Mouse (Mus musculus) cerebellum, postnatal 36 days (tissue): ENCODE results near the gene Tfeb.

Source experiments
- DNase-seq, 2 experiments: peaks; one replicate each; pipeline ENCODE4 v3.0.0; 2021 to 2022; ENCODE audit warnings: mixed read lengths in 2 of 2

Gene Tfeb

DNA sequence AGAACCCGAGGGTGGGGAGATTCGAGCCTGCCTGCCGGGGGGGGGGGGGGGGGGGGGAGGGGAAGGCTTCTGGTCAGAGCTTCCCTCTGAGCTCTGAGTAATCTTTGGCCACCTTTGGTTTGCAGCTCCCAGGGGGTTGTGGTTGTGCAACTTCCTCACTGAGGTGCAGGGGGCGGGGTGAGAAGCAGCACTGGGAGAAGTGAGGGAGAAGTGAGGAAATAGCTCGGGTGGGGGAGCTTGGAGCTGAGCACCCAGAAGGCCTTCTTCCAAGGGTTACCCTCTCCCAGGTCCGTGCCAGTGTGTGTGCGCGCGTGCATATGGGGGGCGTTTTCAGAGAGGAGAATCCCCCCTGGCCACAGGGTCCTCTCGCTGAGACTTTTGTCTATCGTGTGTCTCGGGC is 17.4 kb downstream of the Tfeb start:
- no peak for DNase-seq

DNA sequence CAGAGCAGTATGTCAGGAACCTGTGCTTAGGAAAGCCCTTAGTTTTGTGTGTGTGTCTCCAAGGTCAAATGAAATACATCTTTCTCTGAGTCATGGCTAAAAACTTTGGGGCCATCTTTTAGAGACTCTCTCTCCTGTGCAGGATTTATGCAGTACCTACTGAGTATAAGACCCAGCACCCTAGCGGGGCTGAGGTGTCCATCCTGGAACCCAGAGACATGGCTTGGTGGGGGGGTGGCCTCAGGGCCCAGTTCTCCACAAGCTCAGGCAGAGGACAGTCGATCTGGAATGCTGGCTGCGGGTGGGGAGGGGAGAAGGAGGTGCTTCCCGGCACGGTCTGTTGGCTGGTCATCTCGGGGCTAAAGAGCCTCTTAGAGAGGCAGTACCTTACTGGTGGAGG is 19.5 kb downstream of the Tfeb start:
- no peak for DNase-seq

DNA sequence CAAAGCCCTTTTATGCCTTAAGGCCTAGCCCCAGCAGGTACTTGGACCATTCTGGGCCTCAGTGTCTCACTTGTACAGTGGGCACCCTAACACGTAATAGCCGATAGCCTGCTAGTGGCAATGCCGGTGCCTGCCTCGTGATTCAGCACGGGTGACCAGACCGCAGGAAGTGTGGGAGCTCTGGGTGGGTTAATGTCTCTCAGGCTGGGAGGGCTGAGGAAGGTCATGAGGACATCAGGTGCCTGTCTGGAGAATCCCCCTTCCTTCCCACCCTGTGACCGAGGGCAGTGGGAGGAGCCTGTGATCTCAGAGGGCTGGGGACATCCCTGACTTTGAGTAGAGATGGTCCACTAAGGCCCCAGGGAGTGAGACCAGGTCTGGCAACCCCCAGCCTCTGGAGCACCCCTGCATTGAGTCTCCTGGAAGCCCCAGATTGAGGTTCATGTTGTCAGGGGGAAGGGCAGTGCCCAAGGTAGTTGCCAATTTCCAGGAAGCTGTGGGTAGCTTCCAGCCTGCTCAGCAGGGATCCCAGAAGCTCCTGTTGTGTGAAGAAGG is 20.3 kb downstream of the Tfeb start:
- no peak for DNase-seq

DNA sequence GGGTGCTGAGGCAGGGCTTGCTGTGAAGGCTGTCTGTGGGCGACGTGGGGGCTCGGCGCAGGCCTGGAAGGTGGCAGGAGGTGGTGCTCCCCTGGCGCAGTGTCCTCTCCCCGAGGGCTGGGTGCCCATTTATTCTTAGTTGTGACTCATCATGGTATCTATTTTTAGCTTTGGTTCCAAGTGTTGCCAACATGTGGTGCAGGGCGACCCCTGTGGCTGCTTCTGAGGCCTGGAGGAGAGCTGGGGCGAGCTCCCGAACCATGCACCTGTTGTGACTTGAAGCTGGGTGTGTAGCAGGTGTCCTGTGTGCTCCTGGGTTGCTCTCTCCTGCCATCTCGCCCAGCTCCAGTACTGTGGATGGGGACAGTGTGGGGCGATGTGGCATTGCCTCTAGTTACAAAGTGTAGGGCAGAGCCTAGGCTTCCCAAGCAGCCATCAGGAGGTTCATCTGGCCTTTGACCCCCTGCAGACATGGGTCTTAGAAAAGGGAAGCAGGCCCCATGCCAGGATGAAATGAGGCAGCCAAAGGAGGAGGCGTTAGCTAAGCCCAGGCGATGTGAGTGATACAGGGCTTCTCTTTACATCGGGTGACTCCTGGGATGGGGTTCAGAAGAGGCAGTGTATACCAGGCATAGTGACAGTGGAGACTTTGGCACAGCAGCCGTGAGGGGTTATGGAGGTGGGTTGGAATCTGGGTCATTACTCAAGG is 23.0 kb downstream of the Tfeb start:
- DNase-seq = peak; percentile 51 to 53

DNA sequence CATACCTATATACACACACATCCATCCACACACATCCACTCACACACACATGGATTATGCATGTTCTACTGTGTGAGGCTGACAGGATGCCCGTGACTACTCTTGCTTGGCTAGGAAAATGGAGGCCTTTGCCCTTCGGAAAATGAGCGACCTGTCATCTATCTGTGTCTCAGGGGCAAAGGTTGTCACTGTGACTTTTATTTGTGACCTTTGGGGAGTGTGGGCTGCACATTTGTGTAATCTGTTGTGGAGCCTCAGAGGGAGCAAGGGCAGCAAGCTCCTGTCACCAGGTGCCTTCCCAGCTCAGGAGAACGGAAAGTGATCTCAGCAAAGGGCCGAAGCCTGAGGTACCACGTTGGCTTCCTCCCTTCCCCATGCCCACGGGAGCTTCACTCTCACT is 25.2 kb downstream of the Tfeb start:
- DNase-seq = no peak

DNA sequence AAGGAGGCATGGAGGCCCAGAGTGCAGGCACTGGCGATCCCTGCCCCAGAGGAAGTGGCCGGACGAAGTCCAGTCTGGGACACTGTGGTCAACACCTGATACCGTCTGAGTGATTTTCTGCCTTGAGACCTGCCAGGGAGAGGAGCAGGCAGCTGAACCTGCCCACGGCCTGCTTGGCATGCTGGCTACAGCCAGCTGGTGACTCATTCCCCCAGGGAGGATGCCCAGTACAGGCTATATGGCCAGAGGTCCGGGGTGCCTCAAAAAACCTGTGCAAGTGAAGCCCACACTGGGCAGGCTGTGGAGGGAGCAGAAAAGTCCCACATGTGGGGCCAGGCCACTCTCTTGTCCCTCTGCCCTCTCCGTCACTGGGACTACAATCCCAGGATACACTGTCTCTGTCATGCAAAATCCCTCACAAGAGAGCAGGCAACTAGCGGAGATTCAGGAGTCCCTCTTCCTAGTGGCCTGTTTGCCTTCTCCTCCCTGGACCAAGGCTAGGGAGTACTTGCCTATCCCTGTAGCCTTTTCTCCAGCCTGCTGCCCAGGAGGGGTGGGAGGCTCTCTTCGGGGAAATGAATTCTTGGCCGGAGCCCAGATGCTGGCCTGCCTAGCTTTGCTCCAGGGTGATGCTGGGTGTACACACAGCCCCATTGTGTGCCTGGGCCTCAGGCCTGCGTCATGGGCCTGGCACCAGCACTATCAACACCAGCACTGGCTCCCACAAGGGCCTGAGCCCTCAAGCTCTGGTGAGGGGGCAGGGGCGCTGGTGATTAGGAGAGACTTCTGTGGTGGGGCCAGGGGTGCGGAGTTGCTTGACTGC is 25.9 kb downstream of the Tfeb start:
- DNase-seq = peak; percentile 56 to 60

DNA sequence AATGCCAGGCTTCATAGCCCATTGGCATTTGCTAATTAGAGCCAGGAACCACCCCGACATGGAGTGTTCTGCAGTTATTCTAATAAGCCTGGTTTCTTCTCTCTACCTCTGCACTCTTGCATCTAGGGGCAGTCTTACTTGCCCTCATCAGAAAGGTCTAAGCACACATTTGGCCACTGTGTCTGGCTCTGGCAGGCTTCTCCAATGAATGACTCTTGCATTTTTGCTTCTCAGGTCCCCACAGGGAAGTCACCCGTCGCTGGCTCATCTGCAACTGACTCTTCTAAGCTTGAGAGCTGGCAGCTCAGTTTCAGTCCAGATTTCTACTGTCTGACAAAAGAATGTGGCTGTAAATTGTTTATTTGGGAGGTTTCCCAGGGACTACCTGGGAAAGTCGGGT is 29.2 kb downstream of the Tfeb start:
- no peak for DNase-seq

DNA sequence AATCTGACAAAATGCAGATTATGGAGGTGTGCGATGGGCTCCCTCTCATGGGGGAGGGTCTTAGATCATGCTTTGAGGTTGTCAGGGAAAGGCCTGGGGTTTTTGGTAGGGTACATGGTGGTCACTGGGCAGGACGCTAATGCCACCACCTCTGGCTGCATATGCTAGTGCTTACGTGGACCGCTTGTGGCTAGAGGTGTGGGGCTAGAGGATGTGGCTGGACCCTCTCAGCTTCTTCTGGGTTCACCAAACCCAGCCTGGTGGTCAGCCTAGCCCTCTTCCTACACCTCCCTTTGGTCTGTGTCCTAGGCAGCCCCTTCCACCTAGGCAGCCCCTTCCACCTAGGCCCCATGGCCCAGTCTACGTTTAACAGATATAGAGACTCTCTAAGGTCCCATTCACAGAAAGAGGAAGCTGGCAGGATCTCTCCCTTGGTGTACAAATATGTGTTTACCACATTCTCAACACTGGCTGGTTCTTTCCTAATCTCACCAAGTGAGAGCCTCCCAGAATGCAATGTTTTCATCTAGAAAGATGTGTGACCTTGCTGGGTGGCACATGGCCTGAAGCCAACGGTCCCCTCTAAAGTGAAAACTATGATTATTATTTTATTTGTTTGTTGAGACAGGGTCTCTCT is 29.7 kb downstream of the Tfeb start:
- DNase-seq = no peak

DNA sequence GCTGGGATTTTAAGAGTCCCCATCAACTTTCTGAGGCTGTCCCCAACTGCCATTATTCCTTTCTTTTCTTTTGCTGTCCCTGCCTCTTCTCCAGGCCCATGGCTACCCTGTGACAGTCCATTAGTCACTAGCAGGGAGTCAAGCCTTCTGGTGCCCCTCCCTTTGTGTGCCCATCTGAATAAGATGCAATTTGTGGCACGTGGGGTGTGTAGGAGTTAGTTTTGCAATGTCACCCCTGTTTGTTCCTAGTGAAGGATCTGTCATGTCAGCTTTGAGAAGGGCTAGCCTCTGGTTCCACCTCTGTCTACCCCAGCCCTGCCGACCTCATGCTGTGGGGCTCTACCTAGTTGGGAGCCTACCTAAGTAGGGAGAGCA is 30.2 kb downstream of the Tfeb start:
- DNase-seq = no peak

DNA sequence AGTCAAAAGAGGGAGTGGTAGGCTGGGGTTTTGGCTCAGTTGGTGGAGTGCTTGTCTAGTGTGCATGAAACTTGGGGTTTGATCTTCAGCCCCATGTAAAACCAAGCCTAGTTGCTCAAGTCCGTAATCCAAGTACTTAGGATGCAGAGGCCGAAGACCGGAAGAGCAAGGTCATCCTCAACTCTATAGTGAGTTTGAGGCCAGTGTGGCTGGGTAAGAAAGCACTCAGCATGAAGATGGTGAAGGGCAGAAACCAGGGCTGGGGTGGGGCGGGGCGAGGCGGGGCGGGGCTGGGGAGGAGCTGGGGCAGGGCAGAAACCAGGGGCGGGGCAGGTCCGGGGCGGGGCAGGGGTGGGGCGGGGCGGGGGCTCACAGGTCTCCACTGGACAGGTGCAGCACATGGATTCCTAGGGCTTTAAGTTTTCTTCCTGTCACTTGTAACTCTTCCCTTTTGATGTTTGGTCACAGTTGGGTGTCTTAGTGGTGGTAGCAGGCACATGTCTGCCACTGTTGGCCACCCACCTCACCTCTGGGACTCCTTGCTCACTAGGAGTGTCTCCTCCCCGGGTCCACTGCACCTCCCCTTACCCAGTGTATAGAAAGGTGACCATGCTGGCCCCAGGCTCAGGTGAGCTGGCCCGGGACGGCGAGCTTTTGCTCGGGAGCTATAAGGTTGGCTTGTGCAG is 30.8 kb downstream of the Tfeb start:
- DNase-seq = no peak

DNA sequence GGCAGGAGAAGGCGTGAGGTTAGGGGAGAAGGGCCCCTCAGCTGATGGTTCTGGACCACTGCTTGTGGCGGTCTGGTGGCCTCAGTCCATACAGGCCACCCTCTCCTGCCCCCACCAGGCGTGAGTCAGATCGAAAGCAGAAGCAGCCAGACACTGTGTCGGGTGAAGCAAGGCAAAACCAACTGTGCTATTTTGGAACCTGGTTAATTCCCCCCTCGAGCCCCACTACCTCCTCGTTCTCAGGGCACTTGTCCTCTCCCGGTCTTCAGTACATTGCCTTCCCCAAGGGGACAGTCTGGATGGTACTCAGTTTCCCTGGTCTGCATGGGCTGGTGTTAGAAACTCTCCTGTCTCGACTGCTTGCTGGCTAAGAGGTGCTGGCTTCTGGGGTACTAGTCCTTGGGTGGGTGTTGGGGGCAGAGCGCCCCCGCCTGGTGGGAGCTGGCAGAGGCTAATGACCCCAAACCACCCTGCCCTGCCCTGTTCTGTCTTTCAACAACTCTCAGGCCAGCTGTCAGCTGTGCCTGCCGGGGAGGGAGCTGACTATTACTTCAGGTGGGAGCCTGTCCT is 32.0 kb downstream of the Tfeb start:
- no peak for DNase-seq

DNA sequence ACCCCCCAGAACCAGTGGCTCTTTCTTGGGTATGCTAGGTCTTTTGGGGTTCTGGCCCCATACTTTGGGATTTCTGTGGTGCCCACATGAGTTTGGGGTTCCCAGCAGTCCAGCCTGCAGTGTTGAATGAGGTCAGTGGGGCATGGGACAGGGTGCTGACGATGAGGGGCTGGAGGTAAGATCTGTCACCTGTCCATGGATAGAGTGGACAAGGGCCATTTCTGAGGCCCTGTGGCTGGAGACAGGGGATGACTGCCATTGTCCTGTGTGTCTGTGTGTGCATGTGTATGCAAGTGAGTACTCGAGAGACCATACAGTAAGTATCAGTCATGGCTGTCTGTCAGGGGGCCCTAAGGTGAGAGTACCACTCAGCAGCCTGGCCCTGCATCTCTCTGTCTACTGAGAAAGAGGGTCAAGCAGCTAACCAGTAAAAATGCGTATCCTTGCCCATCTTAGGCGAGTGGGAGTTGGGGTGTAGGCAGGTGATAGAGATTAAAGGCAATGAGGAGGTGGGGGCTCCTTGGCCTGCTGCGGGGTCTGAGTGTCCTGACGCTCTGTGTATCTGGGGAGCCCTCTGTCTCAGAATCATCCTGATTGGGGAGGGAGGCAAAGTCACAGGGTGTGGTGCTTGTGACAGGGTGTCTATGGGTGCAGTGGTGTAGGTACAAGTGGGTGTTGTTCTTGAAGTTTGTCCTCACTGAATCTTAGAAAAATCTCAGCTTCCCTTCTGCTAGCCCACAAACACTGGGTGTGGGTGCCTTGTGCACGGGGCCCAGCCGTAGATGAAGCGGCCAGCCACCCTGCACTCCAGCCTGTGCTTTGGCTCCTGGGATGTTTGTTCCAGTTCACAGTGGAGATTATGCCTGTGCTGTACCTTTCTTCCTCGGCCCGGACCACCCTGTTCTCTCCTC is 32.8 kb downstream of the Tfeb start:
- no peak for DNase-seq

DNA sequence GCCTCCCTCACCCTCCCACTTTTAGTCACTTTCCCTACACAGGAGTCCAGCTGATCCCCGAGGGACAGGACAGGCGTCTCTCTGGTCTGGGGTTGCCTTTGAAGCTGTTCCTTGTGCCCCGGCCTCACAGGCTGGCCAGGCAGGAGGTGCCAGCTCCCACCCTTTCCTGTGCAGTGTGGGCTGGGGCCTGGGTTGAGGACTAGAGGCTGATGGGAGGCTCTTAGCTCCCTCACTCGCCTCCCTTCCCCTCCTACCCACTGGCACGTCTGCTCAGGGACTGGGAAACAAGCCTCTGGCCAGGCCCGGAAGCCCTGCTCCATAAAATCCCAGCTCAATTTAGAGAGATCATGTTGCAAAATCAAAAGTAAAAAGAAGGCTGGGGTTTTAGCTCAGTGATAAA is 36.8 kb downstream of the Tfeb start:
- no peak for DNase-seq

DNA sequence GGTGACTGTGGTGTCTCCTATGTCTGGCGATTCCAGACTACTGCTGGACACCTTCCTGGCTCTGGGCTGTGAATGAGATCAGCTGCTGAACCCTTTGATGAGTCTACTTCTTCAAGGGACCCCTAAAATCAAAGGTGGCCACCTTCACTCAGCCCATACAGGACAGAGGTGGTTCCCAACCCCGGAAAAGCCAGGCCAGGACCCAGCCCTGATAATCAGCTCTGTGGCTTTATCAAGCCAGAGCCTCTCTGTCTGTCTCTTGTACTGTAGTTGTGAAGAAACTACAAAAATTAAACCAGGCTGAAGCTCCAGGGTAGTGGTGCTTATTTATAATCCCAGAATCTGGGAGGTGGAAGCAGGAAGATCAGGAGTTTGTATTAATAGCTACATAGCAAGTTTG is 40.3 kb downstream of the Tfeb start:
- no peak for DNase-seq

DNA sequence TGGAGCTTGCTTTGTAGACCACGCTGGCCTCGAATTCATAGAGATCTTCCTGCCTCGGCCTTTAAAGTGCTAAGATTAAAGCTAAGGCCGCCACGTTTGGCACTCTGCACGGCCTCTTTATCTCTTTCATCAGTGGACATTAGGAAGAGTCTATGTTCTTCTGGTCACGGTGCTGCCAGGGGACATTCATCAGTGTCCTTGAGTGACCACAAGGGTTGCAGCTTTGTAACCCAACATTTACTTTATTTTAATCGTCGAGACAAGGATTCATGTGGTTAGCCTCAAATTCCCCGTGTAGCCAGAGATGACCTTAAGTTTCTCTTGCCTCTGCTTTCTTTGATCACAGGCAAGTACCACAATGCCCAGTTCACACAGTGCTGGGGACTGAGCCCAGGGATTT is 43.6 kb downstream of the Tfeb start:
- no peak for DNase-seq

DNA sequence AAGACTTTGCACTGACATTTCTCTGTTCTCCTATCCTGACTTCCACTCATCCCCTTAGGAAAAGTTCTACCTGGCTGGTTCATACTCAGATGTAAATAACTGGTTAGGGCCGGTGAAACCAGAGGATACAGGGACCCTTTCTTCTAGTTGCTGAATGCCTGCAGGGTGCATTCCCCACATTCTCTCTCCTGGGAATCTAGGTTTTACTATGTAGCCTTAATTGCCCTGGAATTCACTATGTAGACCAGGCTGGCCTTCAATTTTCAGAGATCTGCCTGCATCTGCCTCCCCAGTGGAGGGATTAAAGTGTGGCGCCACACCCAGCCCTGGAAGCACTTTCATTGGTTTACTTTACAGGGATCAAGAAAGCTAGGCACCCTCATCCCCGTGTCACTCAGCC is 45.7 kb downstream of the Tfeb start:
- DNase-seq = no peak

DNA sequence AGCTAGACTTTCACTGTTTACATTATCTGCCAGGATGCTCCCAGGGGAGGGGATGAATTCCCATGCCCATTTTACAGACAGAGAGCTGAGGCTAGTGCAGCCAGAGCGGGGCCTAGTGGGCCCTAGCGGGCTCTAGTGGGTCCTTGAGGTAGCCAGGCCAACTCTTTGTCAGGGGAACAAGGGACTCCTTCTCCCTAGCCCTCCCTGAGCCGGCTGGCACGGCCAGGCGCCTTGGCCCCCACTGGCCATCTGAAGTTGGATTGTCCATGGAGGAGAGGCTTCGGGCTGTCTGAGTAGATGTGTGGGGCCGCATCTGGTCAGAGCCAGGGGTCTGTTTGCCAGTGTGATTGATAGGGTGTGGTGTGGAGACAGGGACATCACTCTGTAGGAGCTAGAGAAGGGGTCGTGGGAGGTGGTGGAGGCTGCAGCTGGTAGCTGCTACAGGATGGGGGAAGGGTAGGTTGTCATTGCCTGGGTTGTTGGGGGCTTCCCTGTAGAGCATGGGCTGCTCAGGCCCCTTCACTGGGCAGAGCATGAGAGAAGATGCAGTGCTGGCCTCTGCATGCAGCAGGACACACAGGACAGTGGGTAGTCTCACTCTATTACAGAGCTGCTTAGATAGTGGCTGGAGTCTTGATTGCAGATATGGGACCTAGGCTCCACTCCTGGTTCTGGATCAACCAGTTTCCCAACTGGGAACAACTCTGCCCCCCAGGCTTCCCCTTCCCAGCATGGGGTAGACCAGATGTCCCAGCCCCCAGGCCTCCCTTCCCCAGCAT is 46.8 kb downstream of the Tfeb start:
- DNase-seq = no peak

DNA sequence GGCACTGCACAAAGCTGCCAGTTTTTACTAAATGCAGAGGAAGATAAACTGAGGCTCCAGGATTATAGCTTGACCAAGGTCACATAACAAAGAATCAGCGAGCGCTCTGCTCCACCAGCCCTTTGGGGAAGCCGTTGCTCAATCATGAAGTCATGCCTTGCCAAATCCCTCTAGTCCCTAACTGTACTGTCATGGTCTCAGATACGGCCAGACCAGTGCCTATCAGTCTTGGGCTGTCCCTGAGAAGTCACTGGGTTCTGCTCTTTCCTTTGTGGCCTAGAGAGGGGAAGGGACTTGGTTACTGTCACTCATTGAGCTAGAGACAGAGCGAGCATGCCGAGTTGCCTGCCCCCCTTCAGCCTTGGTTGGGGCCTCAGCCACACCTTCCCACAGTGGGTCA is 47.6 kb downstream of the Tfeb start:
- no peak for DNase-seq

DNA sequence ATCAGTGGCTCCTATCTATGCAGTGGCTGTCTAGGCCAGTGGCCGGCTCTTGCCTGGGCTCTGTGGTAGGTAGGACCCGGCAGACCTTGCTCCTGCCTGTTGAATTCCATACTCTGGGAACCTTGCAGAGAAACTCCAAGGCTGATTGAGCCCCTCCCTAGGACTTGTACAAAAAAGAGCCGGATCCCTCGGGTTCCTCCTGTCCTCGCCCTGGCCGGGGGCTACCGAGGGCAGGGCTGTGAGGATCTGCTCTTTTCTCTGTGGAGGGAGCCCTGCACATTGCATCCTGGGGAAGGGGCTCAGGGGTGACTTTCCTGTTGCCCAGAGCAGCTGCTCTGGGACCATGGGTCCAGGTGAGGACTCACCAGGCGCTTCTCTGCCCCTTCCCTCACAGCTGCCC is 50.8 kb downstream of the Tfeb start:
- DNase-seq = no peak

DNA sequence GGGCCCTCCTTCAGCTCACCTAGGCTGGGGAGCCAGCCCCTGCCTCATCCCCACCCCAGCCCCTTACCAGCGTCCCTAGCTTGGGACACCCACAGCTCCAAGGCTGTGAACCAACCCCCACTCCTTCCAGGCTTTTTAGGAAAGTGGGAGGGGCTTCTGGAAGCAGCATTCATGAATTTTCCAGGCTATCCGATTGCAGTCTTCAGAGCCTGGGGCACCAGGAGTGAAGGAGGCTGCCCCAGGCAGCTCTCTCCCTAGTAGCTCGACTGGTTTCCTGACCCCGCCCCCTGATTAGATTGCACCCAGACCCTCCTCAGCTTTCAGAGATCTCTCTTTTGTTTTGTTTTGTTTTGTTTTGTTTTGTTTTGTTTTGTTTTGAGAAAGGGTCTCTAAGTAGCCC is 51.5 kb downstream of the Tfeb start:
- DNase-seq = no peak

DNA sequence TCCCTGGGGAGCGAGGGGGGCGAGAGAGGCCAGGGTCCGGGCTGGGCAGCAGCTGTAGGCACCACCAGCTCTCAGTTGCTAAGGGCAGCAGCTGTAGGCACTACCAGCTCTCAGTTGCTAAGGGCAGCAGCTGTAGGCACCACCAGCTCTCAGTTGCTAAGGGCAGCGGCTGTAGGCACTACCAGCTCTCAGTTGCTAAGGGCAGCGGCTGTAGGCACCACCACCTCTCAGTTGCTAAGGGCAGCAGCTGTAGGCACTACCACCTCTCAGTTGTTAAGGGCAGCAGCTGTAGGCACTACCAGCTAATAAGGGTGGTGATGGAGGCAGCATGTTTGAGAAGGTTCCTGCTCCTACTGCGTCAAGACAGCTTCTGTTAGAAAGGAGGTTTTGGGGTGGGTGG is 52.2 kb downstream of the Tfeb start:
- no peak for DNase-seq
